Mouse (Mus musculus) hindbrain, embryonic 14.5 days (tissue): ENCODE results near the gene Rnf217. TPM values are rescaled to one million over a fixed set of nuclear protein-coding genes. Genes with fewer than 3 reads are reported as not detected.

Source experiments
- ATAC-seq: fragments of 200-750 bp; cut with Nextera tagmentation; 2 replicates; pipeline ENCODE4 v1.8.0; 2017; ENCODE audit warnings: moderate number of reproducible peaks, mild to moderate bottlenecking, moderate TSS enrichment, moderate library complexity; ENCODE audit not compliant: low FRiP score
- DNase-seq: peaks from one replicate; pipeline ENCODE4 v3.0.0-alpha.2; 2015; ENCODE audit warnings: low spot score
- H3K27ac ChIP-seq: fragments of 300-500 bp; sonication (generic); 2 replicates; pipeline ENCODE4 v1.5.1; 2014; ENCODE audit warnings: mild to moderate bottlenecking, moderate library complexity
- H3K27me3 ChIP-seq: fragments of 300-500 bp; sonication (generic); 2 replicates; pipeline ENCODE4 v1.6.1; 2014; ENCODE audit warnings: mild to moderate bottlenecking, low read length, mixed read lengths; ENCODE audit not compliant: control insufficient read depth, insufficient read depth
- H3K36me3 ChIP-seq: fragments of 300-500 bp; sonication (generic); replicated peaks from 2 replicates; pipeline ENCODE4 v1.6.1; 2014; ENCODE audit not compliant: control insufficient read depth, insufficient read depth
- H3K4me1 ChIP-seq: fragments of 300-500 bp; sonication (generic); replicated peaks from 2 replicates; pipeline ENCODE4 v1.6.1; 2014; ENCODE audit warnings: antibody characterized with exemption, low read length, mixed read lengths; ENCODE audit not compliant: control insufficient read depth, insufficient read depth
- H3K4me2 ChIP-seq: fragments of 300-500 bp; sonication (generic); replicated peaks from 2 replicates; pipeline ENCODE4 v1.6.1; 2014; ENCODE audit warnings: mild to moderate bottlenecking, moderate library complexity
- H3K4me3 ChIP-seq: fragments of 300-500 bp; sonication (generic); replicated peaks from 2 replicates; pipeline ENCODE4 v1.5.1; 2014; ENCODE audit warnings: mild to moderate bottlenecking, low read length
- H3K9ac ChIP-seq: fragments of 300-500 bp; sonication (generic); 2 replicates; pipeline ENCODE4 v1.6.1; 2014
- H3K9me3 ChIP-seq: fragments of 300-500 bp; sonication (generic); 2 replicates; pipeline ENCODE4 v1.6.1; 2016; ENCODE audit warnings: low read length; ENCODE audit not compliant: control insufficient read depth
- WGBS: fragments of 180-500 bp; shearing (Covaris S2); extraction: QIAGEN DNeasy Blood & Tissue Kit; methylation state at CpG from one replicate; pipeline ENCODE4 v1.1.7; 2014; 5-methylcytosine and 5-hydroxymethylcytosine counted together
- polyA plus RNA-seq: library from polyadenylated mRNA; unstranded; fragments of >200 nt; fragmentation: Nextera tagmentation; extraction: Ambion mirVana; gene quantifications from 2 replicates; pipeline ENCODE4 v1.2.1, GENCODE M21; 2014

Gene Rnf217
- polyA plus RNA-seq, 1 experiment from 2014 or later, result 3.2 TPM

GRCm38 (mm10) chr10:31467043-31467898 is 141.7 kb downstream of the Rnf217 start:
- no peak overlapping the region for H3K9ac ChIP-seq
- H3K36me3 ChIP-seq, result no peaks in the 10 kb centered on the region
- no peaks in the 10 kb centered on the region for H3K9me3 ChIP-seq
- H3K27me3 ChIP-seq, result no peaks in the 10 kb centered on the region
- H3K4me2 ChIP-seq, result no peak overlapping the region
- WGBS, result 84% methylated on average over 10 of the region's 10 CpGs
- H3K4me3 ChIP-seq, result no peak overlapping the region
- ATAC-seq, result no peak
- H3K27ac ChIP-seq, result no peak overlapping the region
- no peak for DNase-seq
- H3K4me1 ChIP-seq, result no peaks in the 10 kb centered on the region

GRCm38 (mm10) chr10:31465840-31466541 is 143.0 kb downstream of the Rnf217 start:
- Histone ChIP-seq H3K9me3 (no peaks in the 10 kb centered on the region), H3K4me3 (no peak overlapping the region), H3K27me3 (no peaks in the 10 kb centered on the region), H3K4me2 (no peak overlapping the region), H3K36me3 (no peaks in the 10 kb centered on the region), H3K4me1 (no peaks in the 10 kb centered on the region), H3K27ac (no peak overlapping the region), H3K9ac (no peak overlapping the region)
- 83% methylated on average over 6 of the region's 6 CpGs for WGBS
- ATAC-seq (peak; percentile 46; the same call in 1 of the 2 replicates), DNase-seq (peak; percentile 80)

GRCm38 (mm10) chr10:31465424-31465823 is 143.6 kb downstream of the Rnf217 start:
- Histone ChIP-seq H3K27me3 (no peaks in the 10 kb centered on the region), H3K36me3 (no peaks in the 10 kb centered on the region), H3K4me1 (no peaks in the 10 kb centered on the region), H3K9ac (no peak overlapping the region), H3K4me2 (no peak overlapping the region), H3K9me3 (no peaks in the 10 kb centered on the region), H3K4me3 (no peak overlapping the region), H3K27ac (no peak overlapping the region)
- ATAC-seq (no peak), DNase-seq (no peak)
- WGBS, result 83% methylated on average over 4 of the region's 4 CpGs

- DNase-seq (no peak), ATAC-seq (no peak)
- Histone ChIP-seq H3K4me2 (no peak overlapping the region), H3K4me3 (no peak overlapping the region), H3K4me1 (no peaks in the 10 kb centered on the region), H3K9ac (no peak overlapping the region), H3K27ac (no peak overlapping the region), H3K27me3 (no peaks in the 10 kb centered on the region), H3K36me3 (no peaks in the 10 kb centered on the region), H3K9me3 (no peaks in the 10 kb centered on the region)
- WGBS, result 94% methylated on average over 2 of the region's 2 CpGs
These were observed 145.9 kb downstream of the Rnf217 start for GRCm38 (mm10) chr10:31463044-31463443.

- no peak overlapping the region for H3K9ac ChIP-seq
- H3K4me2 ChIP-seq, result no peak overlapping the region
- H3K36me3 ChIP-seq, result no peaks in the 10 kb centered on the region
- no peak overlapping the region for H3K27ac ChIP-seq
- no peaks in the 10 kb centered on the region for H3K4me1 ChIP-seq
- 33% methylated on average over 1 of the region's 1 CpGs for WGBS
- ATAC-seq (no peak), DNase-seq (no peak)
- no peaks in the 10 kb centered on the region for H3K9me3 ChIP-seq
- no peak overlapping the region for H3K4me3 ChIP-seq
- H3K27me3 ChIP-seq, result no peaks in the 10 kb centered on the region
These were observed 152.2 kb downstream of the Rnf217 start for GRCm38 (mm10) chr10:31456806-31457205.

- H3K36me3 ChIP-seq, result no peaks in the 10 kb centered on the region
- H3K9ac ChIP-seq, result no peak overlapping the region
- H3K4me1 ChIP-seq, result no peaks in the 10 kb centered on the region; the same call in 1 of the 2 replicates
- no peak overlapping the region for H3K4me2 ChIP-seq
- no peaks in the 10 kb centered on the region for H3K9me3 ChIP-seq
- H3K27me3 ChIP-seq, result no peaks in the 10 kb centered on the region
- DNase-seq (no peak), ATAC-seq (no peak)
- WGBS, result 64% methylated on average over 1 of the region's 1 CpGs
- no peak overlapping the region for H3K27ac ChIP-seq
- H3K4me3 ChIP-seq, result no peak overlapping the region
These were observed 161.9 kb downstream of the Rnf217 start for GRCm38 (mm10) chr10:31447083-31447482.

GRCm38 (mm10) chr10:31445291-31446124 is 163.5 kb downstream of the Rnf217 start, which contains the start of gene Tpd52l1:
Tpd52l1 (minus strand) TSS chr10:31445958.
- Histone ChIP-seq H3K4me2 (peak within 1 kb of the TSS; percentile 77), H3K27me3 (no peaks in the 10 kb centered on the region), H3K4me3 (peak within 1 kb of the TSS; percentile 54), H3K9me3 (no peaks in the 10 kb centered on the region), H3K27ac (no peak within 1 kb of the TSS), H3K4me1 (no peaks in the 10 kb centered on the region; the same call in 1 of the 2 replicates), H3K9ac (peak within 1 kb of the TSS; percentile 57), H3K36me3 (no peaks in the 10 kb centered on the region)
- 1% methylated on average over 59 of the region's 59 CpGs for WGBS
- peak; percentile 99 for ATAC-seq
- DNase-seq, result peak; percentile 92

GRCm38 (mm10) chr10:31444206-31444605 is 164.8 kb downstream of the Rnf217 start:
- Histone ChIP-seq H3K4me1 (no peaks in the 10 kb centered on the region; the same call in 1 of the 2 replicates), H3K9me3 (no peaks in the 10 kb centered on the region), H3K9ac (no peak overlapping the region), H3K4me3 (no peak overlapping the region), H3K27ac (no peak overlapping the region), H3K36me3 (no peaks in the 10 kb centered on the region), H3K4me2 (no peak overlapping the region), H3K27me3 (no peaks in the 10 kb centered on the region)
- no peak for DNase-seq
- 70% methylated on average over 7 of the region's 7 CpGs for WGBS
- ATAC-seq, result no peak
